Mouse (Mus musculus): ENCODE measurements around the gene Gm10639.
"Not testable (repeated sequence)": the region's sequence is repeated elsewhere in the genome, so short reads cannot be mapped to it uniquely, and the experiment has no call there.

Gene Gm10639

DNA sequence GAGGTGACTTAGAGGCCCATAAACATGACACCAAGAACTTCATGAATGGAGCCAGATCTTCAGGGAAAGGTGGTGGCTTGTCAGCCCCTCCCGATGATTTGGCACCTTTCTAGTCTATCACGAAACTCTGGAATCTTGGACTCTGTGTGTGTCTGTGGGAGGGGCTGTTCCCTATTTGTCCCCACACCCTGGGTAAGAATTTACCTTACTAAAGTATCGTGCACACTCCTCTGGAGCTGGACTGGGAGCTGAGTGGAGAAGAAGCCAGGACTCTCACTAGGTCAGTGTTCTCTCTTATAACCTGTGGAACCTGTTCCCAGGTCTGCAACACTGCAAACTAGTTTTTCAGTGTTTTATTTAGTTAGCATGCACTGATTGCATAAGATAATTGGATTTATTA lies at the start of gene Gm10639:
Gm10639 (plus strand) TSS at position 201 of the 400 bp plus-strand sequence.
- not testable (repeated sequence) for DNase-seq (ENCODE audit: low spot score in 2 of 2)

- DNase-seq (ENCODE audit: low spot score in 2 of 2): not testable (repeated sequence)
Measured at GRCm38 (mm10) chr9:78255683-78256470, 33.8 kb upstream of the Gm10639 start.

GRCm38 (mm10) chr9:78256914-78257313 lies 32.8 kb upstream of the Gm10639 start, which contains the start of gene Gm3776:
Gene Gm3776, plus strand, starts transcription at chr9:78257129.
- not testable (repeated sequence) for DNase-seq (ENCODE audit: low spot score in 2 of 2)

GRCm38 (mm10) chr9:78259688-78260087 lies 30.0 kb upstream of the Gm10639 start:
- not testable (repeated sequence) for DNase-seq (ENCODE audit: low spot score in 2 of 2)

DNA sequence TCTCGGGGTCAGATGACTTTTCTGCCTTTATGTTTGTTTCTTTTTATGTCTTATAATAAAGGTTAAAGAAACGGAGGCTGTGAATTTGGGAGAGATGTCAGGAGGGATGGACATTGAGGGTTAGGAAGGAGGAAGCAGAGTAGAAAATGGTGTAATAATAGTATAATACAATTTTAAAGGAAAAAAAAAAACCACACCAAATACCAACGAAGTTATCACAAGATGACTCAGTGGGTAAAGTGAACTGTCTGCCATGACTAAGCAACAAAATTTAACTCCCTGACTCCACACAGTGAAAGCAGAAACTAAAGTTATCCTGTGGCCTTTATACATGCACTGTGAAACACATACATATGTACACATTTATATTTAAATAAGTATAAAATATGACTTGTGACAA lies 18.8 kb upstream of the Gm10639 start:
- DNase-seq (ENCODE audit: low spot score in 2 of 2): not testable (repeated sequence)

- DNase-seq (ENCODE audit: low spot score in 2 of 2): not testable (repeated sequence)
Measured at GRCm38 (mm10) chr9:78282002-78282711, 7.6 kb upstream of the Gm10639 start.

GRCm38 (mm10) chr9:78289063-78289462 lies 660 bp upstream of the Gm10639 start:
- DNase-seq (ENCODE audit: low spot score in 2 of 2): not testable (repeated sequence)

DNA sequence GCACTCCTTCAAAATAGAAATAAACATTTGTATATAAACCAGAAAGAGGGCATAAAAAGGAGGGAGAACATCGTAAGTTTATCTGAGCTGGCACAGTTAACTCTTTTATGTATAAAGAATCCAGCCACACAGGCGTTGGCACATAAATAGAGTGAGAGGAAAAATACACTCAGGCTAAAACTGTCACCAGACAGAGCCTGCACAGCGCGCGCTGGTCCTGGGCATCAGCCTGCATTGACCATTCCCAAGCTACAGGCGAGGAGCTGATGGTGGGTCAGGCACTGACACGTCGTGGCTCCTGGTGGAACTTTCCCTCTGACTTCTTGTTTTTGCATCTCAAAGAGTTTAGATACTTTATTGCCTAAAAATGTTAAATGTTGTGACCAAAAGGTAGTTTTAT lies 2.7 kb downstream of the Gm10639 start:
- DNase-seq (ENCODE audit: low spot score in 2 of 2): not testable (repeated sequence)

- DNase-seq (ENCODE audit: low spot score in 2 of 2): not testable (repeated sequence)
Measured at GRCm38 (mm10) chr9:78293683-78294082, 4.0 kb downstream of the Gm10639 start.

GRCm38 (mm10) chr9:78294781-78295180 lies 5.1 kb downstream of the Gm10639 start:
- DNase-seq (ENCODE audit: low spot score in 2 of 2): not testable (repeated sequence)

- DNase-seq (ENCODE audit: low spot score in 2 of 2): peak in 1 of 2 experiments; percentile 2
Measured at GRCm38 (mm10) chr9:78296089-78296488, 6.4 kb downstream of the Gm10639 start.

GRCm38 (mm10) chr9:78298232-78298631 lies 8.5 kb downstream of the Gm10639 start:
- DNase-seq (ENCODE audit: low spot score in 2 of 2): no peak

DNA sequence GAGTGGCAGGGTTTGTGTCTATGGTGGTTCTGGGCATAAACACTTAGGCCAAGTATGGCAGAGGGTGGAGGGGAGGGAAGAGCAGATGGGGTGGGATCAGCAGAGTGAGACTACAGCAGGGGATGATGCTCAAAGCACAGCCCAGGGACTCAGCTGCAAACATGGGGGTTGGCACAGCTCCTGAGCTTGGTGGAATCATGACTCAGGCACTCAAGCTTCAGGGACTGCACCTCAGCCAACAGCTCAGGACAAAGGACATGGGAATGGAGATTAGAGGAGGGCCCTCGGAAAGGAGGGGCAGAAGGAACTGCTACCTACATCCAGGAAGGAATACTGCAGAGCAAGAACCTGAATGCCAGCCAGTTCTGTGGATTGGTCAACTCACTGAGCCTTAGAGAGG lies 9.4 kb downstream of the Gm10639 start:
- DNase-seq (ENCODE audit: low spot score in 2 of 2): not testable (repeated sequence)

DNA sequence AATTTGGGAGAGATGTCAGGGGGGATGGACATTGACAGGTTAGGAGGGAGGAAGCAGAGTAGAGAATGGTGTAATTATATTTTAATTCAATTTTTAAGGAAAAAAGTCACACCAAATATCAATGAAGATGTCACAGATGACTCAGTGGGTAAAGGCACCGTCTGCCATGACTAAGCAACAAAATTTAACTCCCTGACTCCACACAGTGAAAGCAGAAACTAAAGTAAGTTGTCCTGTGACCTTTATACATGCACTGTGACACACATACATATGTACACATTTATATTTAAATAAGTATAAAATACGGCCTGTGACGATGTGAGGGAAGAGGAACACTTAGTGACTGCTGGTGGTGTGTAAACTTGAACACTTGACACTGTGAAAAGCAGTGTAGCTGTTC lies 18.4 kb downstream of the Gm10639 start:
- not testable (repeated sequence) for DNase-seq (ENCODE audit: low spot score in 2 of 2)

DNA sequence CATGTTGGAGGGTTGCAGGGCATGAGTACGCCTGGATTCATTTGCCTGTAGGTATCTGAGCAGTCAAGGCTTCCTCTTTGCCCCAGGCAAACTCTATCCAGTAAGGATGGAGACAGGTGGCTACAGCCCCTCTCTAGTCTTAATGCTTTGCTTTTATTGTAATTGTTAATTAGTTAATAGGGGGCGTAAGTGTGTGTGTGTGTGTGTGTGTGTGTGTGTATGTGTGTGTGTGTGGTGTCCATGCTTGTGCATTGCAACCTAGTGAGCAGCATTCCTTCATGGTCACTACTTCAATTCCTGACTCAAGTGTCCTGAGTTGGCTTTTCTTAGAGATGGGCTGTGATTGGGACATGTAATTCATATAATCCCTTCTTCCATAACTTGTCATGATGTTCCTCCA lies 25.0 kb downstream of the Gm10639 start, which contains the start of gene Omt2a:
Omt2a (minus strand) TSS at position 101 of the 400 bp plus-strand sequence.
- no peak for DNase-seq (ENCODE audit: low spot score in 2 of 2)

- no peak for DNase-seq (ENCODE audit: low spot score in 2 of 2)
Measured at GRCm38 (mm10) chr9:78319499-78319898, 29.8 kb downstream of the Gm10639 start.

GRCm38 (mm10) chr9:78327289-78327688 lies 37.6 kb downstream of the Gm10639 start, which contains the start of gene Omt2b:
Gene Omt2b, plus strand, starts transcription at chr9:78327589.
- not testable (repeated sequence) for DNase-seq (ENCODE audit: low spot score in 2 of 2)

DNA sequence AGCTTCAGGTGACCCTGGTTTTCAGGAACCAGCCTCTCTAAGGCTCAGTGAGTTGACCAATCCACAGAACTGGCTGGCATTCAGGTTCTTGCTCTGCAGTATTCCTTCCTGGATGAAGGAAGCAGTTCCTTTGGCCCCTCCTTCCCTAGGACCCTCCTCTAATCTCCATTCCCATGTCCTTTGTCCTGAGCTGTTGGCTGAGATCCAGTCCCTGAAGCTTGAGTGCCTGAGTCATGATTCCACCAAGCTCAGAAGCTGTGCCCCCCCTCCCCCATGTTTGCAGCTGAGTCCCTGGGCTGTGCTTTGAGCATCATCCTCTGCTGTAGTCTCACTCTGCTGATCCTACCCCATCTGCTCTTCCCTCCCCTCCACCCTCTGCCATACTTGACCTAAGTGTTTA lies 47.3 kb downstream of the Gm10639 start:
- DNase-seq (ENCODE audit: low spot score in 2 of 2): not testable (repeated sequence)

DNA sequence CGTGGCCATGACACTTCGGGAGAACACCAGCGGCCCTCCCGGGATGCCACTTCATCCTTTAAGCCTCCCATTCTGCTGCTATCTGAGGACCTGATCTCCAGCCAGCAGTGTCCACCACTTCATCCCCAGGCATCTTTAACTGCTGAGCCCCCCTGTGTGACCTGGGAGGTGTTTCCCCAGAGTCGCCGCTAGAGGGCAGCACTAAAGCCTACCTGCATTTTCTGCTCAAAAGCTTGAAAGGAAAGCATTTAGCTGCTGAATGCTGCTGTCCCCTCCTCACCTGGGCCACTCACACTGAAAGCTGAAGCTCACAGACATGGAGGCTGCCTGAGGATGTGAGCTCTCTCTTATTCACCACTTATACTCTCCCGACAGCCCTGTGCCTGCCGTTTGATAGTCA lies 50.6 kb downstream of the Gm10639 start:
- not testable (repeated sequence) for DNase-seq (ENCODE audit: low spot score in 2 of 2)

DNA sequence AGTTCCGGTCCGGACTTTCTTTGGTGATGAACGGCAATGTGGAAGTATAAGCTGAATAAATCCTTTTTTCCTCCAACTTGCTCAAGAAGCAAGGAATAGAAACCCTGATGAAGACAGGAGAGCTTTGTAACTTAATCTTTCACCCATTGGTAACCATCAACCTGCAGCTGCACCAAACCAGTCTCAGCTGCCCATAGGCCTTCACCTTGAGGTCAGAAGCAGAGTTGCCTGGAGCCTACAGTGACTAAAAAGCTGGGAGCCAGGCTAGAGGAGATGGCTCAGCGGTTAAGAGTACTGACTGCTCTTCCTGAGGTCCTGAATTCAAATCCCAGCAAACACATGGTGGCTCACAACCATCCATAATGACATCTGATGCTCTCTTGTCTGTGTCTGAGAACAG lies 52.8 kb downstream of the Gm10639 start:
- not testable (repeated sequence) for DNase-seq (ENCODE audit: low spot score in 2 of 2)

DNA sequence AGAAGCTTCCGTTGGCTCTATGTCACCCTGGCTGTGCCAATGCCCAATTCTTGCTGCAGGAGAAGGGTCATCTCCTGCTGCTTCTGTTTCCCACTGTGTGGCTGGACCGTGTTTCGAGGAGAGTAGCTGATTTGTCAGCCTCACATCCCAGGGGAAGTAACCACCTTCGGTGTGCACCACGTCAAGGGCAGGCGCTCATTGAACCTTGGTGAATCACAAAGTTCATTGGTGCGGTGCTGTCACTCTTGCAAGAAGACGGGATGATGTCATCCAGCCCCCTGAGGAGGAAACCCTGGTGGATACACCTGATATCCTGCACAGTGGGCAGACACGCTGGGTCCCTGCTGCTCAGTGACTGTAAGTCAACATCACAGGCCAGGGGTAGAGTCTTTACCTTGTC lies 53.3 kb downstream of the Gm10639 start:
- DNase-seq (ENCODE audit: low spot score in 2 of 2): not testable (repeated sequence)

DNA sequence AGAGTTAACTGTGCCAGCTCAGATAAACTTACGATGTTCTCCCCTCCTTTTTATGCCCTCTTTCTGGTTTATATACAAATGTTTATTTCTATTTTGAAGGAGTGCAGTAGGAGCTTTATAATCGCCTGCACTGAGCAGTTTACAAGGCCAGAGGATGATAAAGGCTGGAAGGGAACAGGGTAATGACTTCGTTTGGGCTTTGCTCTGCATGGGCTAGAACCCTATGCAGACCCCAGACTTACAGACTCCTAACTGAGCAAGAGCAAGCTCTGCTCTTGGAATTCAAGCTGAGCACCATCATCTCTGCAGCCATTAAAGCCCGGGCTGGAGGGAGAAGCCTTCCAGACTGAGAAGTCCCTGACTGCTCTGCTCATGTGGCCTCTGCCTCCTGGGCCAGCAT lies 55.5 kb downstream of the Gm10639 start:
- not testable (repeated sequence) for DNase-seq (ENCODE audit: low spot score in 2 of 2)

Measured in right cerebral cortex, postnatal 36 days (tissue).